Mouse (Mus musculus): Measurements from ENCODE around the gene Tfap2d. TPM values are rescaled to one million over a fixed set of nuclear protein-coding genes. Genes with fewer than 3 reads are reported as not detected.
A peak's percentile ranks its signal among the peaks of the same experiment; 100 is the strongest.

Gene Tfap2d
- polyA plus RNA-seq, 1 experiment from 2014 or later, result not detected

DNA sequence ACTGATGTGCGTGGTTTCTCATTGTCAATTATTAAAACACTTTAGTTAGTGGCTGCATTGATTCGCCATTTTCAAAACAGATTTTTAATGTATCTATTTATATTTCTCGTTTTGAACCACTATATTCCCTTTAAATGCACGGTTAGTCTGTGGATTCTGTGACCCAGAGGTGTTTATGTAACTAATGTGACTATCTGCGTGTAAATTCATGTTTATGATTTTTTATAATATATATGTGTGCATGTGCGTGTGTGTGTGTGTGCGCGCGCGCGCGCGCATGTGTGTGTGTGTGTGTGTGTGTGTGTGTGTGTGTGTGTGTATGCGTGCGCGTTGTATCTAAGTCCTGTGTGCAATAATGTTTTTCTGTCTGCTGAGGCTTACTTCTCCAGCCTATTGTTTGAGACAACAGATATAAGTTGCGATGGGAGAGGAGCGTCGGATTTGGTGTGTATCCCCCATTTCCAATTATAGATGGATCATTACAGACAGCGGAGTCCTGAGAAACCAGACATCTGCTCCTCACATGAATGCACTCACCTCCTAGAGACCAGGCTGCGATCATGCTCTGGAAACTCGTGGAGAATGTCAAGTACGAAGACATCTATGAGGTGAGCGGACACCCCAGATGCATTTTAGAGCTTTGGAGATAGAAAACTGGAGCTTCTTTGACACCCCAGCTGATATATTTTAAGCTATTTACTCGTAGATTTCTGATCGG is 106.0 kb downstream of the Tfap2d start, which contains the start of gene Tfap2b:
Gene Tfap2b (plus strand): TSS at position 274 of the 718 bp plus-strand sequence.
- no peak within 1 kb of the TSS for H3K27ac ChIP-seq (ENCODE audit: low read length)
- no peaks in the 10 kb centered on the region for H3K9me3 ChIP-seq (ENCODE audit: control insufficient read depth, low read length)
- H3K36me3 ChIP-seq (ENCODE audit: control insufficient read depth, insufficient read depth, low read length), result no peaks in the 10 kb centered on the region
- H3K4me1 ChIP-seq (replicated peaks; ENCODE audit: control insufficient read depth, insufficient read depth, low read length), result peaks cover 3% of the 10 kb centered on the region; the same call in 1 of the 2 replicates
- peak within 1 kb of the TSS; percentile 27 for H3K4me3 ChIP-seq (ENCODE audit: low read length)
- ATAC-seq (ENCODE audit: low read depth), result no peak
- H3K4me2 ChIP-seq (ENCODE audit: low read depth, low read length), result peak within 1 kb of the TSS; percentile 41
- H3K9ac ChIP-seq (ENCODE audit: low read length), result no peak within 1 kb of the TSS
- peaks cover 55% of the 10 kb centered on the region for H3K27me3 ChIP-seq (ENCODE audit: control insufficient read depth, insufficient read depth, low read depth, low read length)
- 2% methylated on average over 26 of the region's 26 CpGs for WGBS

DNA sequence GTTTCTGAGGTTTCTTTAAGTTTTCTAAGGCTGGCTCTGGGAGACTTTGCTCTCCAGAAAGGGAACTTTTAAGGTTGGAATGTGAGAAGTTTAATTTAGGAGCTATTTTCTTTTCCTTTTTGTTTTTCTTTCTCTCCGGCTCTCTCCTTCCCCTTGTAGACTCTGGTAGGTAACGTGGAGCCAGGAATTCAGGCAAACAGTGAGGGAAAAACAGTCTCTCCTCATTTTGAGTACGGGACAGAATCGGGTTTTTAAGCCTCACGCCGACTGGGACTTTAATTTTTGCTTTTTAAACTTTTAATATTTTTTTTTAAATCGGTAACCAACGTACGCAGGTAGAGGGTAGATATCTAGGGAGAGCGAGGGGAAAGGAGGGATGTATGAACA is 106.5 kb downstream of the Tfap2d start:
- no peak overlapping the region; the same call in 1 of the 2 replicates for H3K4me3 ChIP-seq (ENCODE audit: low read length)
- no peak overlapping the region for H3K27ac ChIP-seq (ENCODE audit: low read length)
- no peaks in the 10 kb centered on the region for H3K9me3 ChIP-seq (ENCODE audit: control insufficient read depth, low read length)
- peaks cover 3% of the 10 kb centered on the region; the same call in 1 of the 2 replicates for H3K4me1 ChIP-seq (replicated peaks; ENCODE audit: control insufficient read depth, insufficient read depth, low read length)
- H3K27me3 ChIP-seq (ENCODE audit: control insufficient read depth, insufficient read depth, low read depth, low read length), result peaks cover 60% of the 10 kb centered on the region
- WGBS, result 1% methylated on average over 10 of the region's 10 CpGs
- no peaks in the 10 kb centered on the region for H3K36me3 ChIP-seq (ENCODE audit: control insufficient read depth, insufficient read depth, low read length)
- no peak overlapping the region for H3K9ac ChIP-seq (ENCODE audit: low read length)
- no peak for ATAC-seq (ENCODE audit: low read depth)
- no peak overlapping the region; the same call in 1 of the 2 replicates for H3K4me2 ChIP-seq (ENCODE audit: low read depth, low read length)

GRCm38 (mm10) chr1:19209776-19210175 is 107.0 kb downstream of the Tfap2d start:
- whole genome bisulfite sequencing, result under 1% methylated on average over 31 of the region's 31 CpGs
- H3K27me3 ChIP-seq (ENCODE audit: control insufficient read depth, insufficient read depth, low read depth, low read length), result peaks cover 64% of the 10 kb centered on the region
- H3K4me3 ChIP-seq (ENCODE audit: low read length), result peak overlapping the region; percentile 27
- no peaks in the 10 kb centered on the region for H3K9me3 ChIP-seq (ENCODE audit: control insufficient read depth, low read length)
- H3K9ac ChIP-seq (ENCODE audit: low read length), result no peak overlapping the region
- no peak for ATAC-seq (ENCODE audit: low read depth)
- no peaks in the 10 kb centered on the region for H3K36me3 ChIP-seq (ENCODE audit: control insufficient read depth, insufficient read depth, low read length)
- H3K4me1 ChIP-seq (replicated peaks; ENCODE audit: control insufficient read depth, insufficient read depth, low read length), result peaks cover 3% of the 10 kb centered on the region; the same call in 1 of the 2 replicates
- peak overlapping the region; percentile 41 for H3K4me2 ChIP-seq (ENCODE audit: low read depth, low read length)
- no peak overlapping the region for H3K27ac ChIP-seq (ENCODE audit: low read length)

GRCm38 (mm10) chr1:19210215-19211032 is 107.6 kb downstream of the Tfap2d start:
- peak overlapping the region; percentile 27 for H3K4me3 ChIP-seq (ENCODE audit: low read length)
- peaks cover 3% of the 10 kb centered on the region; the same call in 1 of the 2 replicates for H3K4me1 ChIP-seq (replicated peaks; ENCODE audit: control insufficient read depth, insufficient read depth, low read length)
- no peak overlapping the region for H3K27ac ChIP-seq (ENCODE audit: low read length)
- H3K4me2 ChIP-seq (ENCODE audit: low read depth, low read length), result peak overlapping the region; percentile 41
- no peak overlapping the region for H3K9ac ChIP-seq (ENCODE audit: low read length)
- WGBS, result under 1% methylated on average over 30 of the region's 30 CpGs
- peaks cover 71% of the 10 kb centered on the region for H3K27me3 ChIP-seq (ENCODE audit: control insufficient read depth, insufficient read depth, low read depth, low read length)
- H3K9me3 ChIP-seq (ENCODE audit: control insufficient read depth, low read length), result no peaks in the 10 kb centered on the region
- no peaks in the 10 kb centered on the region for H3K36me3 ChIP-seq (ENCODE audit: control insufficient read depth, insufficient read depth, low read length)
- ATAC-seq (ENCODE audit: low read depth), result 0 out of 2 replicates have a peak, but pooled peaks have one; percentile 31

- H3K9ac ChIP-seq (ENCODE audit: low read length), result no peak overlapping the region
- no peak overlapping the region for H3K27ac ChIP-seq (ENCODE audit: low read length)
- peaks cover 3% of the 10 kb centered on the region; the same call in 1 of the 2 replicates for H3K4me1 ChIP-seq (replicated peaks; ENCODE audit: control insufficient read depth, insufficient read depth, low read length)
- H3K4me2 ChIP-seq (ENCODE audit: low read depth, low read length), result no peak overlapping the region
- no peak for ATAC-seq (ENCODE audit: low read depth)
- no peaks in the 10 kb centered on the region for H3K9me3 ChIP-seq (ENCODE audit: control insufficient read depth, low read length)
- 3% methylated on average over 8 of the region's 8 CpGs for WGBS
- no peaks in the 10 kb centered on the region for H3K36me3 ChIP-seq (ENCODE audit: control insufficient read depth, insufficient read depth, low read length)
- peaks cover 77% of the 10 kb centered on the region for H3K27me3 ChIP-seq (ENCODE audit: control insufficient read depth, insufficient read depth, low read depth, low read length)
- no peak overlapping the region for H3K4me3 ChIP-seq (ENCODE audit: low read length)
Measured at GRCm38 (mm10) chr1:19211033-19211405, 108.2 kb downstream of the Tfap2d start.

DNA sequence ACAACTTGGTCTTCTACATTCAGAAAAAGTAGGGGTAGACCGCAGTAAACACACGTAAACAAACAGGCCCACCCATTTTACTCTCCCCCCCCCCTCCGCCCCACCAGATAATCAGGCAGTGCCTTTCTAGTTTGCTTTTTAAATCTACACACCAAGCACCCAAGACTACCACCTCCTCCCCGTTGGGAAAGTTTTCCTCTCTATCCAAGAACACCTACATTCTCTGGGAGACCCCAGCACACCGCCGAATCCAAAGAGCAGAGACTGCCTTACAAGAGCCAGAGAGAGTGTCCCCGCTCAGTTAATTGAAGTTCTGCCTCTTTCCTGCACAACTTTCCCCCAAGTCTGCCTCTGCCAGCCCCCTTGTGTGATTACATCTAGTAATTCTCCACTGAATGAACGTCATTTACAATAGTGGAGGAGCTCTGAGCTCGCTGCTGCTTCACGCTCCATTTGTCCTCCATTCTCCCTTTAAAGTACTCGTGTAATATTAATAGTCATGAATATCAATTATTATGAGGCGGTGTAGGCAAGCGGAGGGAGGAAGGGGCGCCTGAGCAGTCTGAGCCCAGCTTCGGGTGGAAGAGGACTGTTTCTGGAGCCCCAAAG is 108.8 kb downstream of the Tfap2d start:
- H3K27ac ChIP-seq (ENCODE audit: low read length), result no peak overlapping the region
- H3K9ac ChIP-seq (ENCODE audit: low read length), result no peak overlapping the region
- no peaks in the 10 kb centered on the region for H3K36me3 ChIP-seq (ENCODE audit: control insufficient read depth, insufficient read depth, low read length)
- H3K4me2 ChIP-seq (ENCODE audit: low read depth, low read length), result no peak overlapping the region
- ATAC-seq (ENCODE audit: low read depth), result no peak
- H3K9me3 ChIP-seq (ENCODE audit: control insufficient read depth, low read length), result no peaks in the 10 kb centered on the region
- under 1% methylated on average over 15 of the region's 15 CpGs for WGBS
- peaks cover 83% of the 10 kb centered on the region for H3K27me3 ChIP-seq (ENCODE audit: control insufficient read depth, insufficient read depth, low read depth, low read length)
- H3K4me1 ChIP-seq (replicated peaks; ENCODE audit: control insufficient read depth, insufficient read depth, low read length), result peaks cover 3% of the 10 kb centered on the region; the same call in 1 of the 2 replicates
- H3K4me3 ChIP-seq (ENCODE audit: low read length), result no peak overlapping the region

- H3K4me3 ChIP-seq (ENCODE audit: low read length), result no peak overlapping the region
- no peak for ATAC-seq (ENCODE audit: low read depth)
Measured at GRCm38 (mm10) chr1:19212691-19213090, 109.9 kb downstream of the Tfap2d start.

DNA sequence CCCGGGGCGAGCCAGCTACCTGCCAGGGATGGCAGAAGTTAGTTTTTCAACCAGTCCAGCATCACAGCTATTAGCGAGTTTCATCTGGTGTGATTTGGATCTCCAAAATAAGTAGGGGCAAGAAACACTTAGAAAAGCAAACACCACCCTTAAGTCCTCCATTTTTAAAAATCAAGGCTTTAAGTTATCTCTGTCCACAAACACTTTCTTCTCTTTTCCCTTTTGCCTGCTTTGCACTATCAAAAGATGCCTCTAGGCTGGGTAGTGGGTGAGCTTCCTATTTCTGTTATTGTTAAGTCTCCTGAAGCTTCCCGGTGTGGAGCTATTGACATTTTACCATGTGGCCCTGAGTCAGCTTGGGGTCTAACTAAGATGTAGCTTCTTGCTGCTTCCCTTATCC is 110.3 kb downstream of the Tfap2d start:
- H3K36me3 ChIP-seq (ENCODE audit: control insufficient read depth, insufficient read depth, low read length), result no peaks in the 10 kb centered on the region
- no peak overlapping the region for H3K4me2 ChIP-seq (ENCODE audit: low read depth, low read length)
- 1% methylated on average over 4 of the region's 4 CpGs for WGBS
- peaks cover 88% of the 10 kb centered on the region for H3K27me3 ChIP-seq (ENCODE audit: control insufficient read depth, insufficient read depth, low read depth, low read length)
- no peak for ATAC-seq (ENCODE audit: low read depth)
- no peaks in the 10 kb centered on the region for H3K9me3 ChIP-seq (ENCODE audit: control insufficient read depth, low read length)
- H3K27ac ChIP-seq (ENCODE audit: low read length), result no peak overlapping the region
- peaks cover 3% of the 10 kb centered on the region; the same call in 1 of the 2 replicates for H3K4me1 ChIP-seq (replicated peaks; ENCODE audit: control insufficient read depth, insufficient read depth, low read length)
- no peak overlapping the region for H3K4me3 ChIP-seq (ENCODE audit: low read length)
- H3K9ac ChIP-seq (ENCODE audit: low read length), result no peak overlapping the region

More at GRCm38 (mm10) chr1:19212691-19213090, 109.9 kb downstream of the Tfap2d start:
- H3K36me3 ChIP-seq (ENCODE audit: control insufficient read depth, insufficient read depth, low read length), result no peaks in the 10 kb centered on the region
- no peak overlapping the region for H3K4me2 ChIP-seq (ENCODE audit: low read depth, low read length)
- WGBS, result 1% methylated on average over 4 of the region's 4 CpGs
- peaks cover 3% of the 10 kb centered on the region; the same call in 1 of the 2 replicates for H3K4me1 ChIP-seq (replicated peaks; ENCODE audit: control insufficient read depth, insufficient read depth, low read length)
- no peaks in the 10 kb centered on the region for H3K9me3 ChIP-seq (ENCODE audit: control insufficient read depth, low read length)
- H3K27ac ChIP-seq (ENCODE audit: low read length), result no peak overlapping the region
- H3K9ac ChIP-seq (ENCODE audit: low read length), result no peak overlapping the region
- H3K27me3 ChIP-seq (ENCODE audit: control insufficient read depth, insufficient read depth, low read depth, low read length), result peaks cover 86% of the 10 kb centered on the region

Data from lung, embryonic 16.5 days (tissue).